ENCODE assay signal across 8 mouse cellular contexts in genomic region chr8:70820101-70820935, GRCm38 (mm10). TPM values are rescaled to one million over a fixed set of nuclear protein-coding genes. Genes with fewer than 3 reads are reported as not detected.
DNase-seq lines count a peak whose midpoint lies in the region; ATAC-seq and TF ChIP-seq lines count a peak whose summit lies in the region.

No protein-coding gene starts in this region.

- H3K36me3 ChIP-seq in hindbrain, postnatal 0 days (ENCODE audit: insufficient read depth, low read length), result no peaks in the 10 kb centered on the region
- H3K36me3 ChIP-seq in liver, embryonic 12.5 days, result no peaks in the 10 kb centered on the region
- H3K36me3 ChIP-seq in neural tube, embryonic 14.5 days (ENCODE audit: control insufficient read depth, insufficient read depth, low read length), result no peaks in the 10 kb centered on the region

- WGBS in hindbrain, postnatal 0 days, result 3% methylated on average over 31 of the region's 31 CpGs
- 8% methylated on average over 31 of the region's 31 CpGs for WGBS in liver, embryonic 12.5 days (ENCODE audit: insufficient replicate concordance)
- 3% methylated on average over 31 of the region's 31 CpGs for WGBS in neural tube, embryonic 14.5 days

- no peak overlapping the region for H3K27ac ChIP-seq in hindbrain, postnatal 0 days
- 0 out of 2 replicates have a peak overlapping the region, but pooled peaks have one; percentile 33 for H3K27ac ChIP-seq in liver, embryonic 12.5 days
- H3K27ac ChIP-seq in neural tube, embryonic 14.5 days (ENCODE audit: low read depth, low read length), result no peak overlapping the region

- H3K9me3 ChIP-seq in hindbrain, postnatal 0 days (ENCODE audit: low read length), result peaks cover 7% of the 10 kb centered on the region; the same call in 1 of the 2 replicates
- H3K9me3 ChIP-seq in liver, embryonic 12.5 days (replicated peaks), result no peaks in the 10 kb centered on the region
- no peaks in the 10 kb centered on the region for H3K9me3 ChIP-seq in neural tube, embryonic 14.5 days (ENCODE audit: control insufficient read depth, low read length)

- no peaks in the 10 kb centered on the region for H3K27me3 ChIP-seq in hindbrain, postnatal 0 days (ENCODE audit: insufficient read depth, low read length)
- H3K27me3 ChIP-seq in liver, embryonic 12.5 days (replicated peaks), result peaks cover 61% of the 10 kb centered on the region
- no peaks in the 10 kb centered on the region for H3K27me3 ChIP-seq in neural tube, embryonic 14.5 days (ENCODE audit: control insufficient read depth, insufficient read depth, low read length)

- H3K4me3 ChIP-seq in hindbrain, postnatal 0 days (ENCODE audit: low read length), result no peak overlapping the region
- peak overlapping the region; percentile 19; the same call in 1 of the 2 replicates for H3K4me3 ChIP-seq in liver, embryonic 12.5 days
- no peak overlapping the region for H3K4me3 ChIP-seq in neural tube, embryonic 14.5 days (ENCODE audit: low read depth, low read length)

- no peak for TF ChIP-seq CTCF in hindbrain, postnatal 0 days (IDR thresholded peaks at IDR 0.05; ENCODE audit: low read depth)

- H3K4me1 ChIP-seq in hindbrain, postnatal 0 days (ENCODE audit: insufficient read depth, low read length), result no peaks in the 10 kb centered on the region
- peaks cover 45% of the 10 kb centered on the region for H3K4me1 ChIP-seq in liver, embryonic 12.5 days
- H3K4me1 ChIP-seq in neural tube, embryonic 14.5 days (ENCODE audit: control insufficient read depth, insufficient read depth, low read length), result no peaks in the 10 kb centered on the region

- peak; percentile 21 for DNase-seq in urinary bladder, postnatal 25 days (ENCODE audit: low spot score)
- no peak for DNase-seq in urinary bladder, postnatal 10 days (ENCODE audit: low spot score)
- peak; percentile 70 for DNase-seq in gastrocnemius, postnatal 25 days
- DNase-seq in hindbrain, postnatal 0 days (ENCODE audit: low spot score), result no peak
- DNase-seq in right cerebral cortex, adult 2 months (ENCODE audit: low spot score in 2 of 2), result no peak
- no peak for DNase-seq in cerebellum, postnatal 4 days (ENCODE audit: low spot score in 2 of 2)

- H3K4me2 ChIP-seq in hindbrain, postnatal 0 days (ENCODE audit: low read depth, low read length), result no peak overlapping the region
- peak overlapping the region; percentile 52 for H3K4me2 ChIP-seq in liver, embryonic 12.5 days
- no peak overlapping the region for H3K4me2 ChIP-seq in neural tube, embryonic 14.5 days (ENCODE audit: low read depth, low read length)

- no peak overlapping the region for H3K9ac ChIP-seq in hindbrain, postnatal 0 days (replicated peaks; ENCODE audit: low read length)
- 0 out of 2 replicates have a peak overlapping the region, but pooled peaks have one; percentile 12 for H3K9ac ChIP-seq in liver, embryonic 12.5 days
- H3K9ac ChIP-seq in neural tube, embryonic 14.5 days (replicated peaks; ENCODE audit: low read depth, low read length), result no peak overlapping the region

- peak; percentile 36; the same call in 1 of the 2 replicates for ATAC-seq in hindbrain, postnatal 0 days
- peak; percentile 44 for ATAC-seq in liver, embryonic 12.5 days
- peak; percentile 47; the same call in 1 of the 2 replicates for ATAC-seq in neural tube, embryonic 14.5 days (ENCODE audit: low read depth)

RNA-seq across cellular contexts. Expression of gene Il12rb1, which starts 12.1 kb away (rescaled TPM):
- not detected for total RNA-seq in gastrocnemius, postnatal 25 days (2021)
- not detected in 2 replicates for total RNA-seq in hindbrain, postnatal 0 days (2014; rRNA removed)
- not detected in 2 replicates for polyA plus RNA-seq in hindbrain, postnatal 0 days (2015; fragmentation: Nextera tagmentation; extraction: Ambion mirVana)
- polyA plus RNA-seq in liver, embryonic 12.5 days (2016; fragmentation: Nextera tagmentation; extraction: Ambion mirVana), result 0.18 and 0.22 TPM in 2 replicates
- polyA plus RNA-seq in neural tube, embryonic 14.5 days (2014; fragmentation: Nextera tagmentation; extraction: Ambion mirVana), result not detected in 2 replicates

RNA-seq across cellular contexts. Expression of gene Mast3, which starts 15.5 kb away (rescaled TPM):
- 1 to 10 TPM; 2.4 to 3.4 TPM for total RNA-seq in gastrocnemius, postnatal 25 days (2021)
- total RNA-seq in hindbrain, postnatal 0 days (2014; rRNA removed), result 35.2 and 42.1 TPM in 2 replicates
- polyA plus RNA-seq in hindbrain, postnatal 0 days (2015; fragmentation: Nextera tagmentation; extraction: Ambion mirVana), result 16.2 and 16.7 TPM in 2 replicates
- 9.8 and 10.4 TPM in 2 replicates for polyA plus RNA-seq in liver, embryonic 12.5 days (2016; fragmentation: Nextera tagmentation; extraction: Ambion mirVana)
- 20.2 and 23.4 TPM in 2 replicates for polyA plus RNA-seq in neural tube, embryonic 14.5 days (2014; fragmentation: Nextera tagmentation; extraction: Ambion mirVana)

RNA-seq across cellular contexts. Expression of gene Arrdc2, which starts 19.2 kb away (rescaled TPM):
- 10 to 100 TPM; 21.7 to 39.3 TPM for total RNA-seq in gastrocnemius, postnatal 25 days (2021)
- total RNA-seq in hindbrain, postnatal 0 days (2014; rRNA removed), result 12.1 and 17.1 TPM in 2 replicates
- polyA plus RNA-seq in hindbrain, postnatal 0 days (2015; fragmentation: Nextera tagmentation; extraction: Ambion mirVana), result 4.6 and 4.9 TPM in 2 replicates
- polyA plus RNA-seq in liver, embryonic 12.5 days (2016; fragmentation: Nextera tagmentation; extraction: Ambion mirVana), result 16.1 and 17.8 TPM in 2 replicates
- 8.9 and 9.3 TPM in 2 replicates for polyA plus RNA-seq in neural tube, embryonic 14.5 days (2014; fragmentation: Nextera tagmentation; extraction: Ambion mirVana)

RNA-seq across cellular contexts. Expression of gene Kcnn1, which starts 42.7 kb away (rescaled TPM):
- 10 to 100 TPM; 11.8 to 14.4 TPM for total RNA-seq in gastrocnemius, postnatal 25 days (2021)
- total RNA-seq in hindbrain, postnatal 0 days (2014; rRNA removed), result 29.8 and 33.6 TPM in 2 replicates
- 7.8 and 10.8 TPM in 2 replicates for polyA plus RNA-seq in hindbrain, postnatal 0 days (2015; fragmentation: Nextera tagmentation; extraction: Ambion mirVana)
- polyA plus RNA-seq in liver, embryonic 12.5 days (2016; fragmentation: Nextera tagmentation; extraction: Ambion mirVana), result 0.55 and 0.72 TPM in 2 replicates
- 12.6 and 13.0 TPM in 2 replicates for polyA plus RNA-seq in neural tube, embryonic 14.5 days (2014; fragmentation: Nextera tagmentation; extraction: Ambion mirVana)

RNA-seq across cellular contexts. Expression of gene Pik3r2, which starts 43.8 kb away (rescaled TPM):
- total RNA-seq in gastrocnemius, postnatal 25 days (2021), result 10 to 100 TPM; 13.1 to 18.7 TPM
- 162 and 176 TPM in 2 replicates for total RNA-seq in hindbrain, postnatal 0 days (2014; rRNA removed)
- 101 and 103 TPM in 2 replicates for polyA plus RNA-seq in hindbrain, postnatal 0 days (2015; fragmentation: Nextera tagmentation; extraction: Ambion mirVana)
- polyA plus RNA-seq in liver, embryonic 12.5 days (2016; fragmentation: Nextera tagmentation; extraction: Ambion mirVana), result 23.3 and 27.3 TPM in 2 replicates
- polyA plus RNA-seq in neural tube, embryonic 14.5 days (2014; fragmentation: Nextera tagmentation; extraction: Ambion mirVana), result 72.2 and 75.6 TPM in 2 replicates

Comparison
In these comparisons a context has a peak if more than half of its experiments do, and no peak if none do; other contexts are left out.
1. DNase-seq: peak in urinary bladder, postnatal 25 days (single experiment) and gastrocnemius, postnatal 25 days (single experiment); none in urinary bladder, postnatal 10 days (single experiment), hindbrain, postnatal 0 days (single experiment), right cerebral cortex, adult 2 months (0 of 2) and cerebellum, postnatal 4 days (0 of 2).
2. Peak in every context shown above with its lines, with median percentiles within 50 percentile points of each other: ATAC-seq.